Mouse (Mus musculus) forebrain, postnatal 0 days (tissue): ENCODE measurements around the gene Ankrd13a. TPM values are rescaled to one million over a fixed set of nuclear protein-coding genes. Genes with fewer than 3 reads are reported as not detected.
A peak's percentile ranks its signal among the peaks of the same experiment; 100 is the strongest.

Experiments
- ATAC-seq: fragments of 200-750 bp; cut with Nextera tagmentation; 2 replicates; pipeline ENCODE4 v1.8.0; 2017; ENCODE audit warnings: mild to moderate bottlenecking, moderate library complexity
- DNase-seq: peaks from one replicate; pipeline ENCODE4 v3.0.0-alpha.2; 2015
- H3K27ac ChIP-seq: fragments of 300-500 bp; sonication (generic); 2 replicates; pipeline ENCODE4 v1.5.1; 2014; ENCODE audit warnings: low read depth, mild to moderate bottlenecking, antibody characterized with exemption, low read length, moderate library complexity, mixed read lengths
- H3K27me3 ChIP-seq: fragments of 300-500 bp; sonication (generic); 2 replicates; pipeline ENCODE4 v1.6.1; 2014; ENCODE audit warnings: mild to moderate bottlenecking, low read length, mixed read lengths; ENCODE audit not compliant: insufficient read depth
- H3K36me3 ChIP-seq: fragments of 300-500 bp; sonication (generic); 2 replicates; pipeline ENCODE4 v1.6.1; 2014; ENCODE audit warnings: mild to moderate bottlenecking, moderate library complexity; ENCODE audit not compliant: insufficient read depth
- H3K4me1 ChIP-seq: fragments of 300-500 bp; sonication (generic); 2 replicates; pipeline ENCODE4 v1.6.1; 2014; ENCODE audit warnings: antibody characterized with exemption; ENCODE audit not compliant: insufficient read depth
- H3K4me2 ChIP-seq: fragments of 300-500 bp; sonication (generic); 2 replicates; pipeline ENCODE4 v1.6.1; 2014; ENCODE audit warnings: low read depth, mild to moderate bottlenecking, moderate library complexity
- H3K4me3 ChIP-seq: fragments of 300-500 bp; sonication (generic); 2 replicates; pipeline ENCODE4 v1.5.1; 2014; ENCODE audit warnings: low read depth, low read length, mixed read lengths
- H3K9ac ChIP-seq: fragments of 300-500 bp; sonication (generic); 2 replicates; pipeline ENCODE4 v1.6.1; 2014; ENCODE audit warnings: mild to moderate bottlenecking
- H3K9me3 ChIP-seq: fragments of 300-500 bp; sonication (generic); 2 replicates; pipeline ENCODE4 v1.6.1; 2016; ENCODE audit warnings: low read length
- CTCF ChIP-seq: sonication (generic); IDR thresholded peaks from 2 replicates; pipeline ENCODE4 v1.5.1; 2016; ENCODE audit warnings: antibody characterized with exemption, control low read depth, low read depth
- WGBS: fragments of 180-500 bp; shearing (Covaris S2); extraction: QIAGEN DNeasy Blood & Tissue Kit; methylation state at CpG from one replicate; pipeline ENCODE4 v1.1.7; 2014; 5-methylcytosine and 5-hydroxymethylcytosine counted together
- polyA plus RNA-seq: library from polyadenylated mRNA; unstranded; fragments of >200 nt; fragmentation: Nextera tagmentation; extraction: Ambion mirVana; gene quantifications from 2 replicates; pipeline ENCODE4 v1.2.1, GENCODE M21; 2015
- total RNA-seq: library from RNA; depleted of rRNA; stranded (reverse); fragments of >200 nt; gene quantifications from 2 replicates; pipeline ENCODE4 v1.2.3, GENCODE M21; 2014

The Ankrd13a gene
- total and polyA plus RNA-seq, 2 experiments from 2014 or later: 20.7 to 44.8 TPM

DNA sequence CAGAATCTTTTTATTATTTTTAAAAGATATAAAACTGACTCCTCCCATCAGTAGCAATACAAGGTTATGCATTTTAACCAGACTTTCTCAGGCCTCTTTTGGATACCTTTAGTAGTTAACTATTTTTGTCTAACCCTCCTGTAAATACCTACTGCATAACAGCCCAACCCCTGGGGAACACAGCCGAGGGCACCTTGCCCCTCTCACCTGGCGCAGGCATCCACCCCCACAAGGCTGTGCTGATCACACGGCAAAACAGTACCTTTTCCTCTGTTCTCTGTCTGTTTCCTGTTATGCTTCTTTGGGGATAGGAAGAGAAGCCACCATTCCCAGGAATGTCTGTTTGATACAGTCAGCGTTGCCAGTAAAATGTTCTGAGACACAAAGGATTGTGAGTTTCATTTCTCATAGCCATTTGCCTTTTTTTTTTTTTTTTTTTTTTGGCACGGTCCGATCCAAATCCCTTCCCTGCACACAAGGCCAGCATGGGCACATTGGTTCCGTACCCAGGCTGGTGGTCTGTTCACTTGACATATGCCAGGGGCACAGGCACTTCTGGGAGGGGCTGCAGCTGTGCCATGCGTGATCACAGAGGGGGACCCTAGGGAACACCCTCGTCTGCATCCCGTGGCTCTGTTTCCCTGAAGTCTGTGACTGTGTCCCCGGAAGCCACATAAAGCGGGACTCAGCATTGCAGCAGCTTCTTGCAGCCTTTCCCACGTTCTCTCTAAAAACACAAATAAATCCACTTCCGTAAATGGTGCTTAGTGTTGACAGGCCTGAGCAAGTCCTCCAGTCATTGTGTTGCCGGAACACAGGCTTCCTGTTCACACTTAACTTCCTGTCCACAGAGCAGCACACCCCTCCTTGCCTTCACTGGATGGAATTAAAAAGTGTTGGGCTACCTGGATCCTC, 31.2 kb downstream of the Ankrd13a start:
- no peak overlapping the region for H3K9ac ChIP-seq
- peak overlapping the region; percentile 36 for H3K27ac ChIP-seq
- no peak for DNase-seq
- WGBS: 83% methylated on average over 15 of the region's 15 CpGs
- no peak overlapping the region for H3K4me3 ChIP-seq
- TF ChIP-seq CTCF: no peak
- no peaks in the 10 kb centered on the region for H3K4me1 ChIP-seq
- peaks cover 57% of the 10 kb centered on the region for H3K36me3 ChIP-seq
- no peaks in the 10 kb centered on the region for H3K27me3 ChIP-seq
- no peaks in the 10 kb centered on the region for H3K9me3 ChIP-seq
- H3K4me2 ChIP-seq: no peak overlapping the region
- ATAC-seq: no peak

DNA sequence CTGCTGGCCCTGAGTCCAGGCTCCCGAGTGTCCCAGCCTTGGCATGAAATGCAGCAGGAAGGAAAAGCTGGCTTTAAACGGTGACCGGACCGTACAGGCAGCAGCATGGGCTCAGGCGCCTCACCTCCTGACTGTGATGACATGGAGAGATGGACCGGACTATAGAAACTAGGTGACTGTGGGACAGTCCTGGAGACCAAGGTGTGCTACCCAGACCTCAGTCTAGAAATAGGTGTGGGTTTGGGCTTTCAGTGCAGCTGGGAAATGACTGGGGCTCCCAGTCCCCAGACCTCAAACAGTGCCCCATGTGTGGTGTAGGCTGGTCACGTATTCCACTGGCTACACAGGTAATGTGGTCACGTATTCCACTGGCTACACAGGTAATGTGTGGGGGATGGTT, 32.2 kb downstream of the Ankrd13a start:
- no peak for TF ChIP-seq CTCF
- Histone ChIP-seq H3K4me2 (no peak overlapping the region), H3K4me3 (no peak overlapping the region), H3K4me1 (no peaks in the 10 kb centered on the region), H3K9me3 (no peaks in the 10 kb centered on the region), H3K36me3 (peaks cover 48% of the 10 kb centered on the region), H3K9ac (no peak overlapping the region), H3K27ac (peak overlapping the region; percentile 36; the same call in 1 of the 2 replicates), H3K27me3 (no peaks in the 10 kb centered on the region)
- no peak for ATAC-seq
- WGBS: 90% methylated on average over 8 of the region's 8 CpGs
- DNase-seq: no peak

DNA sequence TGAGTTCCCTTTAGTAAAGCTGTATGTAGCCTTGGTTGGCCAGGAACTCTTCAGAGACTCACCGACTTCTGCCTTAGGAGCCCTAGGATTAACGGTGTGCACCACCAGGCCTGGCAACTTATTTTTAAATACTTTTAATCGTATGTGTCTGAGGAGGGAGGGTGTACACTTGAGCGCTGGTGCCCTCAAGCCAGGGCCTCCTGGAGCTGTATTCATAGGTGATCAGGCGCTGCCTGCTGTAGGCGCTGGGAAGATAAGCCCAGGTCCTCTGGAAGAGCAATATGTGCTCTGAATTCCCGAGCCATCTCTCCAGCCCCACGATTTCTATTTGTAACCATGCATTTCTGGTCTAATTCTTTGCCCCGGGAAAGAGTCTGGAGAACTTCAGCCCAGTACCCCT, 32.6 kb downstream of the Ankrd13a start:
- peaks cover 44% of the 10 kb centered on the region for H3K36me3 ChIP-seq
- 47% methylated on average over 9 of the region's 9 CpGs for WGBS
- H3K27ac ChIP-seq: 0 out of 2 replicates have a peak overlapping the region, but pooled peaks have one; percentile 21
- TF ChIP-seq CTCF: no peak
- H3K4me1 ChIP-seq: peaks cover under 1% of the 10 kb centered on the region; the same call in 1 of the 2 replicates
- H3K9me3 ChIP-seq: no peaks in the 10 kb centered on the region
- no peak overlapping the region for H3K4me3 ChIP-seq
- no peaks in the 10 kb centered on the region for H3K27me3 ChIP-seq
- DNase-seq: no peak
- no peak for ATAC-seq
- no peak overlapping the region for H3K4me2 ChIP-seq
- no peak overlapping the region for H3K9ac ChIP-seq

DNA sequence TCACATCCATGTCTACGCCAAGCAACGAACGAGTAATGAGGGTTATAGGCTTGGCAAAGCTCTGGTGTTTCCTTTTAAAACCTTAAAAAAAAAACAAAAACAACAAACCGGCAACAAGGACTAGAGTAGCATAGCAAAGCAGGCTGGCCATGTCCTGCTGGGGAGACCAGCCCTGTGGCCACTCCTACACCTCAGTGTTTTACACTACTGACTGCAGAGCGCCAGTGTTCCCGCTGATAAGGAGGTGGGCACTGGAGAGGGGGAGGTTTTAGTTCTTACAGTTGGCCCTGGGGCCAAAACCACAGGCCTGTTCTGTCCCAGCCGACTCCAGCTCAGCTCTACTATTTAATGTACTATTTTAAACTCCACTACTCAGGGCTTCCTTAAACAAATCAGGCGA, 33.0 kb downstream of the Ankrd13a start:
- peak; percentile 32; the same call in 1 of the 2 replicates for ATAC-seq
- Histone ChIP-seq H3K9me3 (no peaks in the 10 kb centered on the region), H3K27me3 (no peaks in the 10 kb centered on the region), H3K4me3 (no peak overlapping the region), H3K9ac (no peak overlapping the region), H3K4me2 (no peak overlapping the region), H3K36me3 (peaks cover 42% of the 10 kb centered on the region), H3K27ac (0 out of 2 replicates have a peak overlapping the region, but pooled peaks have one; percentile 21), H3K4me1 (peaks cover 5% of the 10 kb centered on the region; the same call in 1 of the 2 replicates)
- no peak for DNase-seq
- no peak for TF ChIP-seq CTCF
- WGBS: 22% methylated on average over 8 of the region's 8 CpGs

DNA sequence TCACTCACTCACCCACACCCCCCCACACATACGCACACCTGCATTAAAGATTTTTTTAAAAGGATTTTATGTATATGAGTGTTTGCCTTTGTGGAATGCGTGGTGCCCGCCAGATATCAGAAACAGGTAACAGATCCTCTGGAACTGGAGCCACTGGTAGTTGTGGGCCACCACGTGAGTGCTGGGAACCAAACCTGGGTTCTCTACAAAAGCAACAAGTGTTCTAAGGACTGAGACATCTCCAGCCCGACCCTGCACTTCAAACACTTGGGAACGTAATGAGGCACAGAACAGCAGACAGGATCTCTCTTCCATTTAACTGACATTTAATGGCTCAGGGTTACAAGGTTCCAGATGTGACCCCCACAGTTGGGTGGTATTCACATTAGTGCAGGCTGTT, 33.4 kb downstream of the Ankrd13a start:
- H3K27ac ChIP-seq: no peak overlapping the region
- DNase-seq: no peak
- H3K9ac ChIP-seq: no peak overlapping the region
- WGBS: 74% methylated on average over 6 of the region's 6 CpGs
- H3K36me3 ChIP-seq: peaks cover 38% of the 10 kb centered on the region
- H3K9me3 ChIP-seq: no peaks in the 10 kb centered on the region
- no peak overlapping the region for H3K4me2 ChIP-seq
- no peak overlapping the region for H3K4me3 ChIP-seq
- no peak for ATAC-seq
- TF ChIP-seq CTCF: no peak
- H3K4me1 ChIP-seq: peaks cover 9% of the 10 kb centered on the region; the same call in 1 of the 2 replicates
- H3K27me3 ChIP-seq: no peaks in the 10 kb centered on the region

DNA sequence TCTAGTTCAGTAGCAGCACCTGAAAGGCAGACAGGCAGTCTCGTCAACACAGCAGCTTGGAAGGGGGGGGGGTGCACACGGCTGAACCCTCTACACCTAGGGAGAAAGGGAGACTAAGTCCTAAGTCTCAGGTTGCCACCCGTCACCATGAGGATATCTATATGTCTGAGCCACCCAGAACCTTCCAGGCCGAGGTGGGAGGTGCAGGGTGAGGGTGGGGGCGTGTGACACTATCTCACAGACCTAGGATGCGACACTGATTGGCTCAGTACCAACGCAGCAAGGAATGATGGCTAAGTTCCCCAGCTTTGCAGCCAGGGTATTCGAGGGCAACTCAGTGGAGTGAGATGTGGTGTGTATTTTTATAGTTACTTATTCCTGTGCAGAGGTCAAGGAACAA, 33.9 kb downstream of the Ankrd13a start:
- DNase-seq: no peak
- no peak overlapping the region for H3K9ac ChIP-seq
- no peak for ATAC-seq
- WGBS: 85% methylated on average over 8 of the region's 8 CpGs
- no peak overlapping the region for H3K27ac ChIP-seq
- peaks cover 33% of the 10 kb centered on the region for H3K36me3 ChIP-seq
- H3K9me3 ChIP-seq: no peaks in the 10 kb centered on the region
- no peaks in the 10 kb centered on the region for H3K27me3 ChIP-seq
- no peak overlapping the region for H3K4me3 ChIP-seq
- TF ChIP-seq CTCF: no peak
- peaks cover 9% of the 10 kb centered on the region; the same call in 1 of the 2 replicates for H3K4me1 ChIP-seq
- H3K4me2 ChIP-seq: no peak overlapping the region

DNA sequence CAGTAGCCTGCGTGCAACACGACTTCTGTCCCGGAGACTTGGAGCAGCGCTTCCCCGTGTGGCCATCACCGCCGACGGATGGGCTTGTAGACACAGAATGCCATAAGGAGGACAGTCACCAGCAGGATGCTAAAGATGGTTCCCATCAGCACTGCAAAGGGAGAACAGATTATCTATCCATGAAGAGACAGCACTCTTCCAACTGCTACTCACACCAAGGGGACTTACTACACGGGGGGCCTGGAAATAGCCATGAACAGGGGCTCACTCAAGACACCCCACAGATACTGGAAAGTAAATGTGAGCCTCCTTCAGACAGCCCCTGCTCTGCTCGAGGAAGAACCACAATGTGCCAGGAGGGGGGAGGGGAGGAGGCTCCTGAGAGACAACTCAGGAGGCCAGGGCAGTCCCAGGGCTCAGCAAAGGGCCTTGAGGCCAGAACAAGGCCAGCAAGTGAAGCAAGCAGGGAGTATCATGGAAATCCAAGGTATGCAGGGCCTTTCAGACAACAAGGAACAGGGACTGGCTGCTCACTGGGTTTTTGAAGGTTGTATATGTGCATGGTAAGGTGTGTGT, 34.8 kb downstream of the Ankrd13a start:
- H3K9me3 ChIP-seq: no peaks in the 10 kb centered on the region
- no peak overlapping the region for H3K4me3 ChIP-seq
- H3K27me3 ChIP-seq: no peaks in the 10 kb centered on the region
- no peak for DNase-seq
- no peak overlapping the region for H3K27ac ChIP-seq
- no peak overlapping the region for H3K4me2 ChIP-seq
- no peak for ATAC-seq
- H3K9ac ChIP-seq: no peak overlapping the region
- TF ChIP-seq CTCF: no peak
- H3K4me1 ChIP-seq: peaks cover 9% of the 10 kb centered on the region; the same call in 1 of the 2 replicates
- peaks cover 24% of the 10 kb centered on the region for H3K36me3 ChIP-seq
- WGBS: 80% methylated on average over 10 of the region's 10 CpGs
